Mouse (Mus musculus) CD8-positive naive resting alpha-beta T cell, adult 2 months (primary cell): ENCODE results near the gene Hoxd8.

Source experiments
- DNase-seq, 2 experiments: peaks; one replicate each; pipeline ENCODE4 v3.0.0; 2022; ENCODE audit warnings: low read depth in 2 of 2, low spot score in 2 of 2

Gene Hoxd8

DNA sequence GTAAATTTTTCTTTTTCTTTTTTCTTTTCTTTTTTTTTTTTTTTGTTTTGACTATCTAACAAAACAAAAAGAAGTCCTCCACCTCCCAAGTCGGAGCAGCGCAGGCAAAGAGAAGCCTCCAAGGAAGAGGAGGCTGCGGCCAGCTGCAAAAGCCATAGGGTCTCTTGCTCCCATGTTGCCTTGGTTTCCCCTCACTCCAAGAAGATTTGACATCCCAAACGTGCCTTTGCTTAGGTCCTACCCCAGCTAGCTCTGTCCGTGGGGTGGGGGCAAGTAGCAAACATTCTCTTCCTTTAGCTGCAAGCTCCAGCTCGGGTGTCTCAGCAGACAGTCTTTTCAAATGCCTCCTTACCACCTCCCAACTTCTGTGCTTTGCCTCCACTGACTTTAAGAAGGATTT lies 29.4 kb downstream of the Hoxd8 start:
- DNase-seq, result no peak

- no peak for DNase-seq
Observed at GRCm38 (mm10) chr2:74734451-74734850, 30.0 kb downstream of the Hoxd8 start.

- DNase-seq, result no peak
Observed at GRCm38 (mm10) chr2:74734996-74735811, 30.8 kb downstream of the Hoxd8 start.

GRCm38 (mm10) chr2:74735851-74736687 lies 31.7 kb downstream of the Hoxd8 start:
- no peak for DNase-seq

- no peak for DNase-seq
Observed at GRCm38 (mm10) chr2:74736688-74737577, 32.5 kb downstream of the Hoxd8 start.

DNA sequence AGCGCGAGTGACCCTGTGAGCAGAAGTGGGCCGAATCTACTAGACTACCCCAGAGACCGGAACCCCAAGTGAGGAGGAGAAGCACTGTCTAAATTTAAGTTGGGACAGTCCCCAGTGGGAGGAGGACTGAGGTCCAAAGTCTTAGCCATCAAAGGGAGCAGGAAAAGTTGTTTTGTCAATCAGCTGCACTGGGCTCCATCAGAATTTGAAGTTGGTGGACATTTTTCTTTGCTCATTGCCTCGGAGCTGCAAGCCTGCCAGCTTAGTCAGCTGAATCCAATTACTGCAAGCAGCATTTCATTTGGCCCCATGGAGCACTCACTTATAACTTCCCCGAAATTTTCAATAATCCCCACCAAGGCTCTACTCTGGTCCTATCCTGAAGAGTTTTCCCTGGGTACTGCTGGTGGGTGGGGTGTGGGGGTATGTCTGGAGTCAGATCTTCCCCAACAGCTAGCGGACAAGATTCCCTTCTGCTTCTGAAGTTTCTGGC lies 33.2 kb downstream of the Hoxd8 start:
- DNase-seq, result no peak

DNA sequence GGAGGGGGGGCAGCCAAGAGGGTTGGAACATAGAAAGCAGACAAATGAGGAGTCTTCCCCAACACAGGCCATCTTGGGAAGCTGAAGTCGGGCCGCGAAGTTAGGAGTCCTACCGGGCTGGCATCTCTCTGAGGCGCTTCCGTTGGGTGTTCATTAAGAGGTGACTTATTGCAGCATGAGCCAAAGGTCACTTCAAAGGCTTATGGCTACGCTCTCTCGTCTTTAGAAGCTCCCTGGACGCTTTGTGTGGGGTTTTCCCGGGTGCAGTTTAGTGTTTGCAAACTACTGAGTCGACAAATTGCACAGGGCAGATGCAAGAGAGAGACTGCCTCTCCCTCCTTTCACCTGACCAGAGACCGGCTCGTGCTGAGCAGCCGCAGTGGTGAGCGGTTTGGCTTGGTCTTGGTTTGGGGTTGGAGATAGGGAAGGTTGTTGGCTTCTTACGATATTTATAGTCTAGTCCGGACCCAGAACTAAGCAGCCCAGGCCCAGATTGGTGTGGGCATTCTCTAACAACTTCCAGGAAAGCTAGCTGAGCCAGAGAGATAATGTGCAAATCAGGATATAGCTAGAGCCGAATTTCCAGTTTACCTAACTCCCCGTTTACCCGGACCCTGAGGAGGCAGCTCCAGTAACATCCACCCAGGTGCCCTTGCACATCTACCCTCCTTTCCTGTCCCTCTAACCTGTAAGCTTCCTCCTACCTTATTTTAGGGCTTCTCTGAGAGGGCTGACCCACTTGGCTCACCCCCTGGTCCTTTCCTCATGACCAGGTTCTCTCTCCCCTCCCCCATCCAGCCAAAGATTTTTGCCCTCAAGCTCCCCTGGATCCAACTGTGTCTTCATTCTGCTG lies 34.4 kb downstream of the Hoxd8 start:
- no peak for DNase-seq

GRCm38 (mm10) chr2:74739476-74739800 lies 35.0 kb downstream of the Hoxd8 start:
- no peak for DNase-seq

GRCm38 (mm10) chr2:74739869-74740268 lies 35.5 kb downstream of the Hoxd8 start:
- DNase-seq, result no peak

- no peak for DNase-seq
Observed at GRCm38 (mm10) chr2:74740311-74741091, 36.1 kb downstream of the Hoxd8 start.

DNA sequence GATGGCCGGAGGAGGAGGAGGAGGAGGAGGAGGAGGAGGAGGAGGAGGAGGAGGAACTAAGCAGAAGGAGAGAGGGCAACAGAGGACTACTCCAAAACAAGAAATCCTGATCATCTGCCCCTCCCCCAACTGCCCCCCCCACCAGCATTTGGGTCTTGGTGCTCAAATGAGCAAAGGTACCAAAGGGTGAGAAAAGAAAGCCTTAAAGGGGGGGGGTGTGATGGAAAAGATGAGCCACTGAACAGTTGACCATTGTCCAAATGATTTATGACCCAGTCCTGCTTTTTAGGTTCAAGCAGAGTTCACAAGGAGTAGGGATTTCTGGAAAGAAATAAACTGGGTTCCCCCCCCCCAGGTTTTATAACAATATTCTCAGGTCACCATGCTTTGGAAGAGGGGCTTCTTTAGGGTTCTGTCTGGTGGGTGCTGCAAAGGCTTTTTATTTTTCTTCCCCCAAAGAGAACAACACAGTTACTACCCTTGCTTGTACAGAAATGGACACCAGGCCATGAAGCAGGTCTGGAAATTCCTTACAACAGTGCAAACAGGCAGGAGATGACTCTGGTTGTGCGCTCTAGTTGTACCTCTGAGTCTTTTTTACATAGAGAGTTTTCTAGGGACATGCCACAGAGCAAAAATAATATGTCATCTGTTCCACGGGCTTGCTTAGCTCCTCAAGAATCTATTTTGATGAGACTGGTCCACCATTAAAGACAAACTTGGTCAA lies 37.0 kb downstream of the Hoxd8 start:
- DNase-seq, result no peak

DNA sequence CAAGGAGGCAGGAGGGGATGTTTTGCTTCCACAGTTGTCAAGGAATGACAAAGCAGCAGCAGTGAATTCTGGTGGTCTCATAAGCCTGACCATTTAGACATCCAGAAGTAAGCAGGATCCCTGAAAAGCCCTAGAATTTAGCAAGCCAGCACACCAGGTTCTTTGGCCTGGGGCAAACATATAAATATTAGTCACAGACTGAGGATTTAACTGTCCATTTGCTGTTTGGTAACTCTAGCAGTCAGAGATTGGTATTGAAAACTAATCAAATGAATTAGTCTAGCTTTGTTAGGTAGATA lies 37.5 kb downstream of the Hoxd8 start:
- no peak for DNase-seq

DNA sequence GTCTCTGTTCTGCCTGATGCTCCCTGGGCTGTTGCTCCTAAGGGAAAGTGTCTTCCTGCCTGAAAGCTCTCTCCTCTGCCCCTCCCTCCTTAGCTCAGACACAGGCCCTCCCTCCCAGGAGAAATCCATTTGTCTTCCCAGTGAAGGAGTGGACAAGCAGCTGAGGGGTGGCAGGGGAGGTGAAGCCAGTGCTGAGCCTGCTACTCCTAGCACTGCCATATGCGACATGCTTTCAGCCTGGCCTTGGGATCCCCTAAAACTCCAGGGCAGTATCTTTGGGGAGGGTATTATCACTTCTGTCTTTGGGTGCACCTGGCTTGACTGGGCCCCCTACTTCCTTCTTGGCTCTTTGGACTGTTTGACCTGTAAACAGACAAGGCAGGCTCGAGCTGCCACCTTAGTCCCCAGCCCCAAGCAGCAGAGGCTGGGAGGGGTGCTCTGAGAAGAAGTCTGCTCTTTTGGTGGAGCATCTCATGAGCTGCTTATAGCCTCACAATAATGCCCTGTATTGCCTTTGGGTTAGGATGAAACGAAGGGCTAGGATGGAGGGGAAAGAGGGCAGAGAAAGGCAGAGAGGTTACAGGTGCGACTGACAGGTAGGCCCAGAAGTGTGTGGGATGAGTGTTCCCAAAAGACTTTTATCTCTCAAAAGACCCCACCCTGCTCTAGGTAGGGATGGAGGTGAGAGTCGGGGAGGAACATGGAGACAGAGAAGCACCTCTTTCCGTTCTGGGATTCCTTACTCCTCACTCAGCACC lies 41.3 kb downstream of the Hoxd8 start:
- DNase-seq, result no peak

GRCm38 (mm10) chr2:74746298-74746921 lies 42.0 kb downstream of the Hoxd8 start:
- no peak for DNase-seq

DNA sequence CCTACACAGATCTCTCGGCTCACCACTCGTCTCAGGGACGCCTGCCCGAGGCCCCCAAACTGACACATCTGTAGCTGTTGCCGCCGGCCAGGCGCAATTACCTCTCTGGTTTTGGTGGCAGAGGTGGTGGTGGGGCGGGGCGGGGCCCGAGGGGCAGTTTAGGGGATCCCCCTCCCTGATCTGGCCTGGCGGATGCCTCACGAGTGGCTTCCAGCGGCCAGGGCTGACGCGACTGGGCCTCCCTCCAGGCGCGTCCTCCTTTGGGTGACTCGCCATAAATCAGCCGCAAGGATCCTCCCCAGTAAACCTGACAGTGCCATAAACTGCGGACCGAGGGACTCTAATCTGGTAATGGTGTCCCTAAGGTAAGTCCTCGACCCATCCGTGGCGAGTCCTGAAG lies 42.6 kb downstream of the Hoxd8 start:
- no peak for DNase-seq

DNA sequence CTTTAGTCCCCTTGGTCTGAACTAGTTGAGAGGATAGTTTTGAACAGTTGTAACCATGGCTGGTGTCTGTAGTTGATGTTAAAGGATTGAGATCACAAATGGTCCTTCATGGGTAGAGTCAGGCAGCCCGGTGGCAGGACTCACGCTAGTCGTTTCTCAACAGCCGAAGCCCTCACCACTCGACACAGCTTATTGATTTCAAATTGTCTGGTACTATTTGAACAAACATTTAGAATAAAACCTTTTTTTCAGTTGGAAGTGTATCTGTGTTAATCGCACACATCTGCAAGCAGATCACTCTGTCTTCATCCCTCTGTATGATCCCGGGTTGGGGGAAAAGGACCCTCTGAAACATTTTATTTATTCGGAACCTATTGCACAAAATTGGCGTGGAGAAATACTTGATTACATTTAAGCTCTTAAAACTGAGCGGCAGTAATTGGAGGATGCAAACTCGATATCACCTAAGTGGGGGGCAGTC lies 43.3 kb downstream of the Hoxd8 start:
- no peak for DNase-seq

DNA sequence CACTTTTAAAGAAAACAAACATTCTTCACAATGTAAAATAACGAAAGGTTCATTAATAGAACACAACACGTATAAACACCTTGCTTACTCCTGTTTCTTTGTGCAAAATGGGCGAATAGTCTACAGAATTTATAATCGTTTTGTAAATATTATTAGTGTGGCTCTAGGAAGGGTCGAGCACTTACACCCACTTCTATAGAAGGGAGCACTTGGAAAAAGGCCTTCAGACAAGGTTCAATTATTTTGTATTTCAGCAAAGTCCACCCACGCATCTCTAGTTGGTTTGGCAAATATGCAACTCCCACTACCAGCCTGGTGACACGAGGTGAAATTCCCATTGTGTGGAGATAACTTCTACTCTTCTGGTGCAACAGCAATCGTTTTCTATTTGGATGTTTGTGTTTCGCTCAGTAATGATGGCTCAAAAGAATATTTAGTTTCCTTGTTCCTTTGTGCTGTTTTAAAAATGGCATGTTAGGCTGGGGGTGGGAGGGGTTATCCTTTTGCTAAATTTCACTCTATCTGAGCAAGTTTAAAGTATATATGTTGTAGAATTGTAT lies 44.1 kb downstream of the Hoxd8 start:
- no peak for DNase-seq
